Mouse (Mus musculus) heart, postnatal 0 days (tissue): ENCODE measurements around the gene Lsm14b.

Experiments
- CTCF ChIP-seq: IDR thresholded peaks from 2 replicates; pipeline ENCODE4 v1.5.1; 2016; ENCODE audit warnings: antibody characterized with exemption, control low read depth, low read depth
- EP300 ChIP-seq: IDR thresholded peaks from 2 replicates; pipeline ENCODE4 v1.6.1; 2016; ENCODE audit warnings: antibody characterized with exemption, low read depth

- TF ChIP-seq CTCF, result no peak
- no peak for TF ChIP-seq EP300
These were observed 31.7 kb upstream of the Lsm14b start for GRCm38 (mm10) chr2:179993071-179993470.
